Mouse (Mus musculus) skeletal muscle tissue, postnatal 0 days (tissue): ENCODE measurements around the gene Cd27. TPM values are rescaled to one million over a fixed set of nuclear protein-coding genes. Genes with fewer than 3 reads are reported as not detected.

Source experiments
- microRNA-seq, 2 experiments: library from miRNA; unstranded; fragments of <30 nt; microRNA quantifications; one replicate each; pipeline ENCODE4; 2016
- polyA plus RNA-seq: library from polyadenylated mRNA; unstranded; fragments of >200 nt; fragmentation: Nextera tagmentation; extraction: Ambion mirVana; gene quantifications from 2 replicates; pipeline ENCODE4 v1.2.1, GENCODE M21; 2015

Gene Cd27
- polyA plus RNA-seq: 3.2 and 5.3 TPM in 2 replicates

DNA sequence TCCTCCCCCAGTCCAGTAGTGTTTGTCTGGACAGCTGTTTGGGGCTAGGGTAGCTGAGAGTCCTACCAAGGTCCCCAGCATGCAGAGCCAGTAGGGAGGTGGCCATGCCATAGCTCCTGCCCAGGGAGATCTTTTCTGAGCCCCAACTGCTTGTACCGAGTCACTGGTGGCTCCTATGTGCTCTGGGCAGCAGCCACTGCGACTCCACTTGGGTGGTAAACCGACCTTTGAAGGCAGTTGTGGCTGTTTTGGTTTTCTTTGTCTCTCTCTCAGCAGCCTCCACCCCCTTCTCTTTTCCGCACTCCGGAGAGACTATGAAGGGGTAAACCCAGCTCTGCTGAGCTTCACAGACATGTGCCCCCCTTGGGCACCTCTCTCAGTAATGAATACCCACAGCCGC is at the start of gene Cd27:
Gene Cd27, minus strand, starts transcription at position 229 of the 400 bp plus-strand sequence.

GRCm38 (mm10) chr6:125285890-125286289 is 49.1 kb upstream of the Cd27 start, which contains the start of gene Tuba3a:
Gene Tuba3a (minus strand): TSS chr6:125286042.

GRCm38 (mm10) chr6:125231117-125232044 is 5.4 kb downstream of the Cd27 start, which contains the start of gene Tapbpl:
Gene Tapbpl (minus strand): TSS chr6:125231860.

GRCm38 (mm10) chr6:125215148-125215954 is 21.5 kb downstream of the Cd27 start, which contains the start of gene Vamp1:
Gene Vamp1 (plus strand): TSS chr6:125215551.

DNA sequence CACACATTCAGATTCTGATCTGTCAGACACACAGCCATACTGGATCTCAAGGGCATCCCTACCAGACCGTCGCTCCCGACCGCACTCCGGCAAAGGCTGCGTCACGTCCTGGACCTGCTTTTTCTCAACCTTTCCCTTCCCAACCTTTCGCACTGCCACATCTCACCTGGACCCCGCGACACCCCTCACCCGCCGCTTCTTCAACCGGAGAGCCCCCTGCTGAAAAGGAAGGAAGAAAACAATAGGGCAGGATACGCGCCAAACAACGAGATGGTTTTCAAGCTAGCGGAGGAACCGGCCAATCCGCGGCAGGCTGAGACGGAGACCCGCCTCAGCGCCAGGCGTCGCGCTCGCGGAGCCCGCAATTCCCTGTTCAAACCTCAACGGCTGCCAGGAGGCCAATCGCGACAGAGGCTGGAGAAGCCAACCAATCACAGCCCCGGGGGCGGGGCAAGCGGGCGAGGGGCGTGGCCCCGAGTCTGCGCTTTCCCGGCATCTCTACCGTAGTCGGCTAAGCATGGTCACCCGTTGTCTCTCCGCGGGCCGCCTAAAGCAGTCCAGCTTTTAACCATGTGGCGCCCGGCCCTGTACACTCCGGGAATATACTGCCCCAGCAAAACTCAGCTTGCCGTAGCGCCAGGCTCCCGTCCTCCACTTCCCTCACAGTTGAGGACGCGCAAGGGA is 45.3 kb downstream of the Cd27 start, which contains the start of the genes Ncapd2 and Mrpl51:
Gene Ncapd2, minus strand, starts transcription at position 370 of the 684 bp plus-strand sequence.
Gene Mrpl51, plus strand, starts transcription at position 470 of the 684 bp plus-strand sequence.

Small RNA genes lying within 50 kb of the gene (microRNA-seq; reads per million reads assigned to microRNA genes)
- gene Mir3098: 0.21 to 0.81 reads per million in 2 experiments
- 0 reads per million in 2 experiments for gene Mir8113

Other genes with a start within 250 kb of the Cd27 start
- gene Pianp, start 240.3 kb downstream of the Cd27 start, polyA plus RNA-seq: 0.21 and 0.58 TPM in 2 replicates
- gene Zfp384, start 227.9 kb downstream of the Cd27 start, polyA plus RNA-seq: 5.5 and 7.5 TPM in 2 replicates
- 56.2 and 64.5 TPM in 2 replicates for gene Ing4, start 197.2 kb downstream of the Cd27 start, polyA plus RNA-seq
- 2.7 and 3.3 TPM in 2 replicates for gene Acrbp, start 187.3 kb downstream of the Cd27 start, polyA plus RNA-seq
- 0.23 and 0.78 TPM in 2 replicates for gene Lpar5, start 169.1 kb downstream of the Cd27 start, polyA plus RNA-seq
- 37.2 and 42.4 TPM in 2 replicates for gene Chd4, start 141.0 kb downstream of the Cd27 start, polyA plus RNA-seq
- 28.0 and 28.3 TPM in 2 replicates for gene Nop2, start 105.1 kb downstream of the Cd27 start, polyA plus RNA-seq
- 79.7 and 90.1 TPM in 2 replicates for gene Iffo1, start 91.8 kb downstream of the Cd27 start, polyA plus RNA-seq
- 6,738 and 7,144 TPM in 2 replicates for gene Gapdh, start 70.5 kb downstream of the Cd27 start, polyA plus RNA-seq
- gene Ncapd2, start 45.3 kb downstream of the Cd27 start, polyA plus RNA-seq: 23.9 and 24.4 TPM in 2 replicates
- gene Mrpl51, start 45.2 kb downstream of the Cd27 start, polyA plus RNA-seq: 437 and 459 TPM in 2 replicates
- 4.6 and 5.5 TPM in 2 replicates for gene Vamp1, start 21.5 kb downstream of the Cd27 start, polyA plus RNA-seq
- gene Tapbpl, start 5.2 kb downstream of the Cd27 start, polyA plus RNA-seq: 3.9 and 5.1 TPM in 2 replicates
- not detected in 2 replicates for gene Tuba3a, start 49.0 kb upstream of the Cd27 start, polyA plus RNA-seq
- gene Ltbr, start 76.9 kb upstream of the Cd27 start, polyA plus RNA-seq: 32.5 and 39.7 TPM in 2 replicates
- 0.17 and 0.40 TPM in 2 replicates for gene Scnn1a, start 83.6 kb upstream of the Cd27 start, polyA plus RNA-seq
- 32.6 and 49.5 TPM in 2 replicates for gene Tnfrsf1a, start 112.4 kb upstream of the Cd27 start, polyA plus RNA-seq
- gene Plekhg6, start 143.8 kb upstream of the Cd27 start, polyA plus RNA-seq: 0.13 TPM in 2 replicates